Mouse (Mus musculus) kidney, postnatal 14 days (tissue): ENCODE data around the gene Traip.
A peak's percentile ranks its signal among the peaks of the same experiment; 100 is the strongest.

Source experiments
- DNase-seq: peaks from one replicate; pipeline ENCODE4 v3.0.0; 2022; ENCODE audit warnings: mixed read lengths

Gene Traip

GRCm38 (mm10) chr9:107935374-107935773 lies 14.6 kb upstream of the Traip start, which contains the start of gene Camkv:
TSS of gene Camkv (plus strand) at chr9:107935674.
- DNase-seq: no peak

GRCm38 (mm10) chr9:107935790-107936214 lies 14.1 kb upstream of the Traip start:
- DNase-seq: peak; percentile 10

- no peak for DNase-seq
These were observed 13.6 kb upstream of the Traip start for GRCm38 (mm10) chr9:107936215-107936822.

GRCm38 (mm10) chr9:107936831-107937230 lies 13.1 kb upstream of the Traip start:
- no peak for DNase-seq

- no peak for DNase-seq
These were observed 2.4 kb upstream of the Traip start for GRCm38 (mm10) chr9:107947241-107948194.

GRCm38 (mm10) chr9:107949184-107949921 lies 583 bp upstream of the Traip start:
- DNase-seq: no peak

GRCm38 (mm10) chr9:107950460-107951355 lies 772 bp downstream of the Traip start:
- DNase-seq: peak; percentile 94

GRCm38 (mm10) chr9:107955613-107956289 lies 5.8 kb downstream of the Traip start:
- DNase-seq: no peak

- no peak for DNase-seq
These were observed 7.2 kb downstream of the Traip start for GRCm38 (mm10) chr9:107957141-107957540.

DNA sequence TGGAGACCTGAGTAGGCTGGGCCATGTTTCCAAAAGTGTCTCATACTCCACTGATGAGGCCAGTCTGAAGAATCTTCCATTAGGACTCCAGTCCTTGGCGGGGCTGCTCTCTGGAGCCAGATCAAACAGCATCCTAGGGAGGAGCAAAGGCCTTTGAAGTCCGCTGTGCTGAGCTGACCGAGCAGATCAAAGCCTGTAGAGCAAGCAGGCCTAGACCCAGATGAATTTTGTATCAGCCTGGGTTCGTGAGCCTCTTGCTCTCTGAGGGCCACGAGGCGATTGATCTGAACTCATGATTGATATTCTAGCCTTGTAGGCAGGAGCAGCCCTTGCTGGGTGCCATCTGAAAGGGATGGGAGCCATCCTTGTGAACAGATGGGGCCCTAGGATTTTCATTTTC lies 10.0 kb downstream of the Traip start:
- no peak for DNase-seq

DNA sequence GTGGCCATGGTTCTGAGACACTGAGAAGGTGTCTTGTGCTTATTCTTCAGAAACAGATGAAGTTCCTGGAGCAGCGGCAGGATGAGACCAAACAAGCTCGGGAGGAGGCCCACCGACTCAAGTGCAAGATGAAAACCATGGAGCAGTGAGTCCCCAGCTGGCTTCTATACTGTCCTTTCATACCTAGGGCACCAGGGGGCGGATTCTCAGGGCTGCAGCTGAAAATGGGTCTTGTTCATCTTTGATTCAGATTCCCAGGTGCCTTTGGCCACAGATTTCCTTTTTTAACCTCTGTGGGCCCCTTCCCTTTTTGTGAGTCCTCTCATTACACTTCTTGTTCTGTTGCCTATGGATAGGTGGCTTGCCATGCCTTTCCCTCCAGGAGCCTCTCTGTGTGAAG lies 11.0 kb downstream of the Traip start:
- no peak for DNase-seq

DNA sequence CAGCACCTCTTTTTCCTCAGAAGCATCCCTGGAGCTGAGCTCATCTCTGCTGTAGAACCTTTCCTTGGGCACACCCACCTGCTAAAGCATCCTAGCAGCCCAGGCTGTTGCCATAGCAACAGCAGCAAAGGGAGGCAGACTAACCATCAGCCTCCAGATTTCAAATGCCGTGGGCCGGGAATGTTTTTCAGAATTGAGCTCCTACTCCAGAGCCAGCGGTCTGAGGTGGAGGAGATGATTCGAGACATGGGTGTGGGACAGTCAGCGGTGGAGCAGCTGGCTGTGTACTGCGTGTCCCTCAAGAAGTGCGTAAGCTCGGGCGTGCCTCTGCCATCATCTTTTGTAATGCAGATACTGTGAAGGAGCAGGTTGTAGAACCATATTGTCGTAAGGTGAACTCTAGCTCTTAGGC lies 11.4 kb downstream of the Traip start:
- no peak for DNase-seq

DNA sequence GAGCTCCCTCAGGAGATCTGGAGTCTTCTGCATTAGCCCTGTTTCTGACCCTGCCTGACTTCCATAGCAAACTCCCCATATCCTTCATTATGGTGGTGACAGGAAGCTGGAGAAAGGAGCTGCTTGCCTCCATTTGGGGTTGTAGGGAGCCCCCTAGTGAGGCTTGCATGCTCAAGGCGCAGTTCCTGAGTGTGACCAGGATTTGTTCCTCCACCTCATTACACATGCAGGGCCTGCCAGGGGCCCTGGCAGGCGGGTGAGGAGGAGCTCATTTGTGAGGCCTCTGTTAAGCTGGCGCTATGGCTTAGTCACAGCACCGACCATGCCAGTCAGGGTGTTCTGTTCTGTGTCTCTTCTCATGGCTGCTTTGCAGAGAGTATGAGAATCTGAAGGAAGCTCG lies 11.9 kb downstream of the Traip start:
- DNase-seq: peak; percentile 35

GRCm38 (mm10) chr9:107962916-107963315 lies 13.0 kb downstream of the Traip start:
- no peak for DNase-seq

- DNase-seq: peak; percentile 91
These were observed 13.8 kb downstream of the Traip start for GRCm38 (mm10) chr9:107963700-107964099.

- DNase-seq: no peak
These were observed 14.7 kb downstream of the Traip start for GRCm38 (mm10) chr9:107964681-107965080.

DNA sequence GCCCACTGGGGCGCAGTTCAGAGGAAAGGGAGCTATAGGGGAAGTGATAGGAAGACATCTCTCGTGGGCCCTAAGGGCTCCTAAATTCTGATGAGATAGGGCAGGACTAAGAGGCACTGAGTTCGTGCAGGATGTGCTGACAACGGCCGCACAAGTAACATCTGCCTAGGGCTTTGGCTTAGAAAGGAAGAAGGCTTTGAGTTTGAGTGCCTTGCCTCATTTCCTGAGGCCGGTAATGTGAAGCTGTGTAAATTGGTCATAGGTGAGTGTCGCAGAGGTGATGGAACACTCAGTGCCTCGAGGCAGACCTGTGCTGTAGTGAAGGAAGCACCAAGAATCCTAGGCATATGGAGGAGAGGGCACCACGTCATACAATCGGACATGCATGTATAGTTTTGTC lies 16.7 kb downstream of the Traip start:
- no peak for DNase-seq

GRCm38 (mm10) chr9:107967437-107967836 lies 17.5 kb downstream of the Traip start:
- DNase-seq: peak; percentile 23

- DNase-seq: no peak
These were observed 18.6 kb downstream of the Traip start for GRCm38 (mm10) chr9:107968531-107968930.

GRCm38 (mm10) chr9:107970311-107970710 lies 20.4 kb downstream of the Traip start:
- DNase-seq: no peak

GRCm38 (mm10) chr9:107971690-107972541 lies 22.0 kb downstream of the Traip start:
- DNase-seq: no peak
